Mouse (Mus musculus) erythroblast, embryonic 14.5 days (primary cell): ENCODE data around the gene Elovl7.

ENCODE experiments used
- GATA1 ChIP-seq: IDR thresholded peaks from 2 replicates; pipeline ENCODE4 v1.6.1; 2012; ENCODE audit warnings: low read length, inconsistent platforms, mixed read lengths
- TAL1 ChIP-seq: IDR thresholded peaks from 3 replicates; pipeline ENCODE4 v1.6.1; 2012; ENCODE audit warnings: low read length, inconsistent platforms, mixed read lengths

- TF ChIP-seq TAL1: no peak
- TF ChIP-seq GATA1: no peak
Measured at GRCm38 (mm10) chr13:108298241-108298640, 84.0 kb downstream of the Elovl7 start.
